Mouse (Mus musculus) activated CD4-positive, CD25-positive, alpha-beta regulatory T cell (primary cell): ENCODE results near the gene Kpna2. TPM values are rescaled to one million over a fixed set of nuclear protein-coding genes. Genes with fewer than 3 reads are reported as not detected.

ENCODE experiments used
- polyA plus RNA-seq, 2 experiments: library from polyadenylated mRNA; unstranded; fragments of 100-300 nt; shearing (Covaris generic); gene quantifications; one replicate each; pipeline ENCODE4 v1.2.1; 2017

Kpna2 gene
- polyA plus RNA-seq: 10 to 100 TPM; 89.2 to 89.8 TPM

DNA sequence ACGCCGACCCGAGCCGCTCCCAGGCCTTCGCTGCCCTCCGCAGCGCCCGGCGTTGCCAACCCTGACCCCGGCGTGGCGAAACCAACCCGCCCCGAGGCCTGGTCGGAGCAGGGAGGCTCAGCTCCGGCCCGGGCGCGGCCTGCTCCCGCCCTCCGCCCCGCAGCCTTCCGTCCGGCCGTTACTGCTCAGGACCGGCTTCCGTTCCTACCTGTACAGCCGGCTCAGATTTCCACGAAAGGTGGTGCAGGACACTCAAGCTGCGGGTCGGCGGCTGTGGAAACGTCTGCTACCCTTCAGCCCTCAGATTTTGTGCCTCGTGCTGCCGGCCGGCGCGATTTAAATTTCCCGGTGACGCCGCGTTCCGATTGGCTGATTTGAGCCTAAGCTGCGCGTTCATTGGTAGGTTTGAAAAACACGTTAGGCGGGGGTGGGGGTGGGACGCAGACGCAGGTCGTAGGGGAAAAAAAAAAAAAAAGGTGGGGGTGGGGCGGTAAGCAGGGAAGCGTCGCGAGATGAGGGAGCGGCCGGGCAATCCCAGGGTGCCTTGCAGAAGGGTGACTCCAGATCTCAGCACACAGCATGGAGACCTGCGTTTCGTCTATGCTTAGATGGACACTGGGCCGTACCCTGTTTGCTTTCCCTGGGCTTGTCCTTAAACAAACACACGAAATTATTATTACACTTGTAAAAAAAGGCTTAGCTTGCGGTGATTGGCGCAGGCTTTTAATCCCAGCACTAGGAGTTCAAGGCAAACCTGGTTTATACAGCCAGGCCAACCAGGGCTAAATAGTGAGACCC is at the start of gene Kpna2:
Gene Kpna2, minus strand, starts transcription at position 391 of the 798 bp plus-strand sequence.

DNA sequence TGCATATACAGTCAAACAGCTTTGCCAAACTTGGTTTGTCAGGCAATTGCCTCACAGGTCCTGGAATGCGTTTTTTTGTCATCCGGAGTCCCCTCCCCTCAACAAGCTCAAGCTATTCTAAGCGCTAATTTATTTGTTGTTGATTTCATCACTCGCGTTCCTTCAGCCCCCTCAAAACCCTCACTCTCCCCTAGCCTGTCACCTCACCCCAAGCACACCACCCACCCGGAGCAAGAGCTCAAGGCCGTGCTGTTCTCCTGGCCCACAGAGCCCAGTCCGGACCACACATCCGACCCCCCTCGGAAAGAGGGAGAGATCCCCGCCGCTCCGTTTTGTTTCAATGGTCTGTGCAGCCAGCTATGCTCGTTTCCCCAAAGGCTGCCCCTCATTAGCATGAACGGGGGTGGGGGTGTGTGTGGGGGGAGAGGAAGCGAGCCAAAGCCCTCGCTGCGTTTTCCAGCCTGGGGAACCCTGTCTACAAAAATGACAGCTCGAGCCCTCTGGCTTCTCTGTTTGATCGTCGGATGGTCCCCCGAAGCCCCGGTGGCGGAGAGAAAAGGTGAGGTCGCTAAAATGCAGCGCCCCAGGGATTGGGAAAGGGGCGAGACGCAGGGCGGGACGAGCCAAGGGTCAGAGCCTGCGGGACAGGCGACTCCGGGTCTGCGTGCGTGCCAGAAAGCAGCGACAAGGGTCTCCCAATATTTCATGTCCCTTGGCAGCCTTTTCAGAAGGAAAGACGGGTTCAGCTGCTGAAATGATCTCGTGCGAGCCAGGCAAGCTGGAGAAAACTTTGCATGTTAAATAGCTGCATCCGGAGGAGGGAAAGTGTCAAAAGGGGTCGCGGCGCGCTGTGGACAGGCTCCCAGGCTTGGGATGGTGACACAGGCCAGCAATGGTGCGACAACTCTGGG is 26.3 kb upstream of the Kpna2 start, which contains the start of gene 1810010H24Rik:
Gene 1810010H24Rik, plus strand, starts transcription at position 271 of the 911 bp plus-strand sequence.

Other genes with a start within 250 kb of the Kpna2 start
- 100 to 1,000 TPM in 1 of 2 experiments, 10 to 100 TPM in 1; 95.9 to 101 TPM for gene Pecam1, start 248.9 kb downstream of the Kpna2 start, polyA plus RNA-seq
- gene Milr1, start 248.3 kb downstream of the Kpna2 start, polyA plus RNA-seq: 10 to 100 TPM in 1 of 2 experiments, 1 to 10 TPM in 1; 9.5 to 11.1 TPM
- 10 to 100 TPM; 18.9 to 31.9 TPM for gene Polg2, start 220.0 kb downstream of the Kpna2 start, polyA plus RNA-seq
- gene Ddx5, start 210.4 kb downstream of the Kpna2 start, polyA plus RNA-seq: 100 to 1,000 TPM; 576 to 643 TPM
- 10 to 100 TPM; 26.0 to 32.4 TPM for gene Cep95, start 210.3 kb downstream of the Kpna2 start, polyA plus RNA-seq
- gene Smurf2, start 78.8 kb downstream of the Kpna2 start, polyA plus RNA-seq: 10 to 100 TPM; 16.9 to 58.4 TPM
- 1 to 10 TPM in 1 of 2 experiments, under 1 TPM in 1; 0.54 to 2.9 TPM for gene 1810010H24Rik, start 26.1 kb upstream of the Kpna2 start, polyA plus RNA-seq
- gene Bptf, start 132.6 kb upstream of the Kpna2 start, polyA plus RNA-seq: 10 to 100 TPM; 16.1 to 28.0 TPM
- gene Nol11, start 189.8 kb upstream of the Kpna2 start, polyA plus RNA-seq: 10 to 100 TPM; 33.0 to 57.4 TPM